ENCODE assay signal across 8 mouse cellular contexts in genomic region chr4:135986943-135987710, GRCm38 (mm10). TPM values are rescaled to one million over a fixed set of nuclear protein-coding genes. Genes with fewer than 3 reads are reported as not detected.
DNase-seq lines count a peak whose midpoint lies in the region; ATAC-seq and TF ChIP-seq lines count a peak whose summit lies in the region.

Gene Pithd1 (minus strand): TSS chr4:135987264.

- H3K27ac ChIP-seq in embryonic facial prominence, embryonic 14.5 days (replicated peaks; ENCODE audit: low read depth, low read length): peak within 1 kb of the TSS; percentile 90
- H3K27ac ChIP-seq in limb, embryonic 14.5 days (replicated peaks; ENCODE audit: low read depth, low read length): peak within 1 kb of the TSS; percentile 77
- peak within 1 kb of the TSS; percentile 57 for H3K27ac ChIP-seq in midbrain, postnatal 0 days (ENCODE audit: low read depth, low read length)

- H3K36me3 ChIP-seq in embryonic facial prominence, embryonic 14.5 days (ENCODE audit: control insufficient read depth, insufficient read depth, low read length): peaks cover 21% of the 10 kb centered on the region
- H3K36me3 ChIP-seq in limb, embryonic 14.5 days (ENCODE audit: control insufficient read depth, insufficient read depth, low read length): peaks cover 22% of the 10 kb centered on the region
- H3K36me3 ChIP-seq in midbrain, postnatal 0 days (ENCODE audit: insufficient read depth, low read length): no peaks in the 10 kb centered on the region

- TF ChIP-seq POLR2A in limb, embryonic 14.5 days (IDR thresholded peaks at IDR 0.05; ENCODE audit: borderline replicate concordance, extremely low read depth, insufficient read depth, insufficient read length): peak; percentile 89; the same call in 1 of the 2 replicates

- H3K27me3 ChIP-seq in embryonic facial prominence, embryonic 14.5 days (replicated peaks; ENCODE audit: control insufficient read depth, insufficient read depth, low read length): no peaks in the 10 kb centered on the region
- no peaks in the 10 kb centered on the region for H3K27me3 ChIP-seq in limb, embryonic 14.5 days (ENCODE audit: control insufficient read depth, insufficient read depth, low read length)
- H3K27me3 ChIP-seq in midbrain, postnatal 0 days (ENCODE audit: insufficient read depth, low read length): no peaks in the 10 kb centered on the region

- H3K9ac ChIP-seq in embryonic facial prominence, embryonic 14.5 days (ENCODE audit: low read depth, low read length): peak within 1 kb of the TSS; percentile 95
- peak within 1 kb of the TSS; percentile 90 for H3K9ac ChIP-seq in limb, embryonic 14.5 days (ENCODE audit: low read depth, low read length, severe bottlenecking)
- peak within 1 kb of the TSS; percentile 95 for H3K9ac ChIP-seq in midbrain, postnatal 0 days (replicated peaks; ENCODE audit: low read length, poor library complexity, severe bottlenecking)

- H3K9me3 ChIP-seq in embryonic facial prominence, embryonic 14.5 days (ENCODE audit: control insufficient read depth, low read length): no peaks in the 10 kb centered on the region
- no peaks in the 10 kb centered on the region for H3K9me3 ChIP-seq in limb, embryonic 14.5 days (ENCODE audit: control insufficient read depth, low read length)
- H3K9me3 ChIP-seq in midbrain, postnatal 0 days (ENCODE audit: low read length): no peaks in the 10 kb centered on the region

- peaks cover 7% of the 10 kb centered on the region for H3K4me1 ChIP-seq in embryonic facial prominence, embryonic 14.5 days (ENCODE audit: control insufficient read depth, insufficient read depth, low read length)
- peaks cover 11% of the 10 kb centered on the region for H3K4me1 ChIP-seq in limb, embryonic 14.5 days (ENCODE audit: control insufficient read depth, insufficient read depth, low read length)
- H3K4me1 ChIP-seq in midbrain, postnatal 0 days (ENCODE audit: insufficient read depth, low read length): peaks cover 7% of the 10 kb centered on the region

- peak; percentile 92 for ATAC-seq in embryonic facial prominence, embryonic 14.5 days (ENCODE audit: low read depth)
- ATAC-seq in limb, embryonic 14.5 days (ENCODE audit: low FRiP score, low read depth): peak; percentile 88
- ATAC-seq in midbrain, postnatal 0 days (ENCODE audit: low FRiP score): peak; percentile 89

- TF ChIP-seq CTCF in midbrain, postnatal 0 days (IDR thresholded peaks at IDR 0.05): peak; percentile 59

- peak within 1 kb of the TSS; percentile 99 for H3K4me3 ChIP-seq in embryonic facial prominence, embryonic 14.5 days (ENCODE audit: low read depth, low read length)
- H3K4me3 ChIP-seq in limb, embryonic 14.5 days (replicated peaks; ENCODE audit: low read length): peak within 1 kb of the TSS; percentile 93
- H3K4me3 ChIP-seq in midbrain, postnatal 0 days (ENCODE audit: low read depth, low read length): peak within 1 kb of the TSS; percentile 88

- peak; percentile 79 for DNase-seq in 3T3-L1 (ENCODE audit: low read depth, low spot score)
- peak; percentile 78 to 91 for DNase-seq in adrenal gland, postnatal 4 days (ENCODE audit: low spot score in 2 of 2)
- DNase-seq in embryonic facial prominence, embryonic 14.5 days (ENCODE audit: low spot score): peak; percentile 94
- DNase-seq in heart, adult 8-10 months (ENCODE audit: low spot score): peak; percentile 90
- DNase-seq in kidney, adult 9 months: peak; percentile 94
- peak; percentile 87 for DNase-seq in limb, embryonic 14.5 days (ENCODE audit: low spot score)
- DNase-seq in midbrain, postnatal 0 days (ENCODE audit: low spot score): peak; percentile 94
- DNase-seq in spleen, postnatal 14 days (ENCODE audit: low spot score in 2 of 2): peak; percentile 89 to 91

- 0% methylated on average over 32 of the region's 81 CpGs for WGBS in embryonic facial prominence, embryonic 14.5 days
- under 1% methylated on average over 53 of the region's 81 CpGs for WGBS in limb, embryonic 14.5 days
- WGBS in midbrain, postnatal 0 days: under 1% methylated on average over 66 of the region's 81 CpGs

- H3K4me2 ChIP-seq in embryonic facial prominence, embryonic 14.5 days (ENCODE audit: low read depth, low read length): peak within 1 kb of the TSS; percentile 88
- peak within 1 kb of the TSS; percentile 79 for H3K4me2 ChIP-seq in limb, embryonic 14.5 days (replicated peaks; ENCODE audit: low read depth, low read length, severe bottlenecking)
- peak within 1 kb of the TSS; percentile 84 for H3K4me2 ChIP-seq in midbrain, postnatal 0 days (ENCODE audit: low read depth, low read length, poor library complexity, severe bottlenecking)

RNA-seq across cellular contexts. Expression of gene Pithd1, which starts in this region (rescaled TPM):
- 10 to 100 TPM; 35.2 to 39.2 TPM for total RNA-seq in adrenal gland, postnatal 4 days (2021)
- 48.3 and 51.4 TPM in 2 replicates for polyA plus RNA-seq in embryonic facial prominence, embryonic 14.5 days (2014; fragmentation: Nextera tagmentation; extraction: Ambion mirVana)
- total RNA-seq in heart, adult 8-10 months (2022): 10 to 100 TPM; 20.8 to 23.4 (median 21.6) TPM
- polyA plus RNA-seq in limb, embryonic 14.5 days (2012; rRNA removed): 49.1 and 50.2 TPM in 2 replicates
- polyA plus RNA-seq in limb, embryonic 14.5 days (2014; fragmentation: Nextera tagmentation; extraction: Ambion mirVana): 52.6 and 59.9 TPM in 2 replicates
- 61.6 and 67.9 TPM in 2 replicates for total RNA-seq in midbrain, postnatal 0 days (2014; rRNA removed)
- polyA plus RNA-seq in midbrain, postnatal 0 days (2015; fragmentation: Nextera tagmentation; extraction: Ambion mirVana): 90.5 and 101 TPM in 2 replicates

Comparison
In these comparisons a context has a peak if more than half of its experiments do, and no peak if none do; other contexts are left out.
1. Peak in every context shown above with its lines: DNase-seq, ATAC-seq, H3K4me3 ChIP-seq and H3K27ac ChIP-seq.